Mouse (Mus musculus) hindbrain, embryonic 16.5 days (tissue): ENCODE measurements around the gene 4930556J24Rik. TPM values are rescaled to one million over a fixed set of nuclear protein-coding genes. Genes with fewer than 3 reads are reported as not detected.
"Not testable (repeated sequence)": the region's sequence is repeated elsewhere in the genome, so short reads cannot be mapped to it uniquely, and the experiment has no call there.

Experiments
- ATAC-seq: fragments of 200-750 bp; cut with Nextera tagmentation; 2 replicates; pipeline ENCODE4 v1.8.0; 2017; ENCODE audit warnings: moderate TSS enrichment, moderate library complexity
- H3K27ac ChIP-seq: fragments of 300-500 bp; sonication (generic); 2 replicates; pipeline ENCODE4 v1.5.1; 2014; ENCODE audit warnings: low read depth, mild to moderate bottlenecking, control low read depth, low read length, moderate library complexity
- H3K27me3 ChIP-seq: fragments of 300-500 bp; sonication (generic); replicated peaks from 2 replicates; pipeline ENCODE4 v1.6.1; 2014; ENCODE audit warnings: low read length; ENCODE audit not compliant: control insufficient read depth, insufficient read depth
- H3K36me3 ChIP-seq: fragments of 300-500 bp; sonication (generic); 2 replicates; pipeline ENCODE4 v1.6.1; 2014; ENCODE audit warnings: mild to moderate bottlenecking, low read length, moderate library complexity, mixed read lengths; ENCODE audit not compliant: control insufficient read depth, insufficient read depth
- H3K4me1 ChIP-seq: fragments of 300-500 bp; sonication (generic); 2 replicates; pipeline ENCODE4 v1.6.1; 2014; ENCODE audit warnings: low read depth, low read length; ENCODE audit not compliant: control insufficient read depth, insufficient read depth
- H3K4me2 ChIP-seq: fragments of 300-500 bp; sonication (generic); 2 replicates; pipeline ENCODE4 v1.6.1; 2014; ENCODE audit warnings: mild to moderate bottlenecking, low read length, control low read depth, moderate library complexity
- H3K4me3 ChIP-seq: fragments of 300-500 bp; sonication (generic); 2 replicates; pipeline ENCODE4 v1.5.1; 2014; ENCODE audit warnings: mild to moderate bottlenecking, low read length, control low read depth, moderate library complexity
- H3K9ac ChIP-seq: fragments of 300-500 bp; sonication (generic); 2 replicates; pipeline ENCODE4 v1.6.1; 2014; ENCODE audit warnings: low read depth, mild to moderate bottlenecking, control low read depth, low read length, moderate library complexity
- H3K9me3 ChIP-seq: fragments of 300-500 bp; sonication (generic); 2 replicates; pipeline ENCODE4 v1.6.1; 2014; ENCODE audit warnings: mild to moderate bottlenecking, low read length, moderate library complexity; ENCODE audit not compliant: control insufficient read depth
- WGBS: fragments of 180-500 bp; shearing (Covaris S2); extraction: QIAGEN DNeasy Blood & Tissue Kit; methylation state at CpG from one replicate; pipeline ENCODE4 v1.1.7; 2014; 5-methylcytosine and 5-hydroxymethylcytosine counted together
- polyA plus RNA-seq: library from polyadenylated mRNA; unstranded; fragments of >200 nt; fragmentation: Nextera tagmentation; extraction: Ambion mirVana; gene quantifications from 2 replicates; pipeline ENCODE4 v1.2.1, GENCODE M21; 2015

The 4930556J24Rik gene
- not detected in 2 replicates for polyA plus RNA-seq

GRCm38 (mm10) chr11:3976678-3977077 lies at the start of gene 4930556J24Rik:
Gene 4930556J24Rik (minus strand): TSS chr11:3976778.
- Histone ChIP-seq H3K4me2 (no peak within 1 kb of the TSS), H3K4me1 (no peaks in the 10 kb centered on the region), H3K27me3 (no peaks in the 10 kb centered on the region), H3K36me3 (peaks cover 59% of the 10 kb centered on the region), H3K4me3 (no peak within 1 kb of the TSS), H3K9me3 (no peaks in the 10 kb centered on the region), H3K9ac (no peak within 1 kb of the TSS), H3K27ac (no peak within 1 kb of the TSS)
- ATAC-seq = no peak
- 96% methylated on average over 6 of the region's 6 CpGs for WGBS

GRCm38 (mm10) chr11:4023321-4023720 lies 46.7 kb upstream of the 4930556J24Rik start:
- Histone ChIP-seq H3K27ac (no peak overlapping the region), H3K9ac (no peak overlapping the region), H3K36me3 (no peaks in the 10 kb centered on the region), H3K4me1 (no peaks in the 10 kb centered on the region), H3K9me3 (no peaks in the 10 kb centered on the region), H3K27me3 (no peaks in the 10 kb centered on the region), H3K4me2 (no peak overlapping the region), H3K4me3 (no peak overlapping the region)
- no peak for ATAC-seq
- WGBS = 89% methylated on average over 2 of the region's 2 CpGs

GRCm38 (mm10) chr11:4022111-4022510 lies 45.5 kb upstream of the 4930556J24Rik start:
- H3K4me1 ChIP-seq, ATAC-seq, H3K9ac ChIP-seq, H3K4me2 ChIP-seq, H3K4me3 ChIP-seq, H3K36me3 ChIP-seq, H3K27me3 ChIP-seq, H3K9me3 ChIP-seq, H3K27ac ChIP-seq: not testable (repeated sequence)
- 94% methylated on average over 13 of the region's 13 CpGs for WGBS

GRCm38 (mm10) chr11:4015796-4016195 lies 39.2 kb upstream of the 4930556J24Rik start:
- 90% methylated on average over 14 of the region's 14 CpGs for WGBS
- not testable (repeated sequence) for ATAC-seq

GRCm38 (mm10) chr11:4012616-4013015 lies 36.0 kb upstream of the 4930556J24Rik start:
- no peak overlapping the region for H3K27ac ChIP-seq
- ATAC-seq = no peak

More at GRCm38 (mm10) chr11:4015796-4016195, 39.2 kb upstream of the 4930556J24Rik start:
- H3K9me3 ChIP-seq, H3K27ac ChIP-seq, H3K27me3 ChIP-seq, H3K4me3 ChIP-seq, H3K4me2 ChIP-seq, H3K36me3 ChIP-seq, H3K9ac ChIP-seq, H3K4me1 ChIP-seq: not testable (repeated sequence)

GRCm38 (mm10) chr11:4006462-4006861 lies 29.9 kb upstream of the 4930556J24Rik start:
- no peak overlapping the region for H3K9ac ChIP-seq
- no peak overlapping the region for H3K4me2 ChIP-seq
- 89% methylated on average over 3 of the region's 3 CpGs for WGBS
- no peaks in the 10 kb centered on the region for H3K36me3 ChIP-seq
- no peaks in the 10 kb centered on the region for H3K27me3 ChIP-seq
- no peak overlapping the region for H3K27ac ChIP-seq
- no peak overlapping the region for H3K4me3 ChIP-seq
- no peak for ATAC-seq
- H3K4me1 ChIP-seq = no peaks in the 10 kb centered on the region
- H3K9me3 ChIP-seq = no peaks in the 10 kb centered on the region

More at GRCm38 (mm10) chr11:4012616-4013015, 36.0 kb upstream of the 4930556J24Rik start:
- H3K9me3 ChIP-seq = peaks cover 3% of the 10 kb centered on the region
- H3K27me3 ChIP-seq = no peaks in the 10 kb centered on the region
- no peaks in the 10 kb centered on the region for H3K4me1 ChIP-seq
- no peak overlapping the region for H3K4me3 ChIP-seq
- no peaks in the 10 kb centered on the region for H3K36me3 ChIP-seq
- 78% methylated on average over 1 of the region's 1 CpGs for WGBS
- H3K9ac ChIP-seq = no peak overlapping the region
- H3K4me2 ChIP-seq = no peak overlapping the region

- peaks cover 2% of the 10 kb centered on the region; the same call in 1 of the 2 replicates for H3K27me3 ChIP-seq
- no peaks in the 10 kb centered on the region for H3K4me1 ChIP-seq
- WGBS = 61% methylated on average over 5 of the region's 5 CpGs
- ATAC-seq = no peak
- H3K4me2 ChIP-seq = no peak overlapping the region
- H3K4me3 ChIP-seq = no peak overlapping the region
- no peak overlapping the region for H3K9ac ChIP-seq
- no peaks in the 10 kb centered on the region for H3K36me3 ChIP-seq
- H3K9me3 ChIP-seq = no peaks in the 10 kb centered on the region
- no peak overlapping the region for H3K27ac ChIP-seq
Measured at GRCm38 (mm10) chr11:4005220-4005805, 28.7 kb upstream of the 4930556J24Rik start.

GRCm38 (mm10) chr11:4001603-4002002 lies 25.0 kb upstream of the 4930556J24Rik start:
- no peaks in the 10 kb centered on the region for H3K36me3 ChIP-seq
- no peak overlapping the region for H3K9ac ChIP-seq
- WGBS = 10% methylated on average over 5 of the region's 5 CpGs
- H3K4me2 ChIP-seq = no peak overlapping the region
- H3K27me3 ChIP-seq = peaks cover 32% of the 10 kb centered on the region
- H3K4me1 ChIP-seq = peaks cover 7% of the 10 kb centered on the region
- no peak overlapping the region for H3K27ac ChIP-seq
- no peaks in the 10 kb centered on the region for H3K9me3 ChIP-seq
- H3K4me3 ChIP-seq = no peak overlapping the region
- peak; percentile 65; the same call in 1 of the 2 replicates for ATAC-seq

GRCm38 (mm10) chr11:3999547-3999946 lies 23.0 kb upstream of the 4930556J24Rik start:
- ATAC-seq = no peak
- no peak overlapping the region for H3K9ac ChIP-seq
- 80% methylated on average over 5 of the region's 5 CpGs for WGBS
- no peak overlapping the region for H3K27ac ChIP-seq
- peaks cover 33% of the 10 kb centered on the region for H3K27me3 ChIP-seq
- peaks cover 7% of the 10 kb centered on the region for H3K4me1 ChIP-seq
- no peak overlapping the region for H3K4me3 ChIP-seq
- no peak overlapping the region for H3K4me2 ChIP-seq
- H3K36me3 ChIP-seq = no peaks in the 10 kb centered on the region
- no peaks in the 10 kb centered on the region for H3K9me3 ChIP-seq
